Mouse (Mus musculus) mouse embryonic stem cell (cell line): ENCODE data around the gene Gm6034.
"Not testable (repeated sequence)": the region's sequence is repeated elsewhere in the genome, so short reads cannot be mapped to it uniquely, and the experiment has no call there.

Source experiments
- in situ Hi-C, 2 experiments: fragments of 300-500 bp; cut with MboI; formaldehyde crosslinking; loops; 1 replicate in 1 of 2; 3 replicates in 1 of 2; pipeline ENCODE4 v1.14.3; 2019 to 2020; ENCODE audit warnings: low sequenced_read_pairs in 2 of 2, low pct_unique_long_range_greater_than_20kb in 1 of 2, mixed read lengths in 1 of 2; ENCODE audit not compliant: unreplicated experiment in 1 of 2

The Gm6034 gene

DNA sequence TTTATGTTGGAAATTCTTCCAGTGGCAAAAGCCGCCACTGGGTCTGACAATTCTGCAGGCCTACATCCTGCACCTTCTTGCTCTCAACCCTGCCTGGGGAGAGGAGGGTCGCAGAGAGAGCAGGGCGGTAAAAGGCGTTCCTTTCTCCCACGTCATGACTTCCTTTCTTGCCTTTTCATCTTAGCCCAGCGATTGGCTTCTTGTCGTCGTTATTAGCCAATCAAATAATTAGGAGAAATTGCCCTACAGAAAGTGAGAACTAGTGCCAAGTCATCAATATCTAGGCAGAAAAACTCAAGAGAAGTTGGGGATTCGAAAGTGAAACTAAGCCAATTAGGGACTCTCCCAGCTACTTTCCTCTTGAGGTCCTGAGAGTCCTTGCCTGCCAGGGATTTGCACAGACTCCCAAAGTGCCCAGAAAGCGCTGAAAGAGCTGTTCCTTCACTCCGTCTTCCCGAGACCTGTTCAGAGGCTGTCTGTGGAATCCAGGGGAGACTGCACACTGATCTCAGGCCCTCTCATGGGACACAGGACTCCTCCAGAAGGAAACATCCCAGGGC is at the start of gene Gm6034, which contains the start of gene H2-T22:
TSS of gene Gm6034 (plus strand) at position 352 of the 560 bp plus-strand sequence.
TSS of gene H2-T22 (minus strand) at position 138 of the 560 bp plus-strand sequence.
- in situ Hi-C loops = not testable (repeated sequence)

DNA sequence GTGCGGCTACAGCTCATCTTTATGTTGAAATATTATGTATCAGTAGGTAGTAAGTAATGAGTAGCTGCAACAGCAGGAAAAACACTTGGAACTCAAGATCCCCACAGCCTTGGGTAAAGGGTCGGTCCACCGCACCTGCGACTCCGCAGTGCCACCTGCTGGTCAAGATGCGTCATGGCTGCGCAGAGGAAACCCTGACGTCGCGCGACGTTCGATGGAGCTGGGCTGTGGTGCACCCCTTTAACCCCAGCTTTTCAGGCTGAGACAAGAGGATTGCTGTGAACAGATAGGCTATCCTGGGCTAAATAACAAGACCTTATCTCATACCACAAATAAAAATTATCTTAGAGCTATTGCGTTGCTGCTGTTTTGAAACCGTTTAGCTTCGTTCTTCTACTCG is 49.1 kb upstream of the Gm6034 start:
- in situ Hi-C loops = no loop called here

DNA sequence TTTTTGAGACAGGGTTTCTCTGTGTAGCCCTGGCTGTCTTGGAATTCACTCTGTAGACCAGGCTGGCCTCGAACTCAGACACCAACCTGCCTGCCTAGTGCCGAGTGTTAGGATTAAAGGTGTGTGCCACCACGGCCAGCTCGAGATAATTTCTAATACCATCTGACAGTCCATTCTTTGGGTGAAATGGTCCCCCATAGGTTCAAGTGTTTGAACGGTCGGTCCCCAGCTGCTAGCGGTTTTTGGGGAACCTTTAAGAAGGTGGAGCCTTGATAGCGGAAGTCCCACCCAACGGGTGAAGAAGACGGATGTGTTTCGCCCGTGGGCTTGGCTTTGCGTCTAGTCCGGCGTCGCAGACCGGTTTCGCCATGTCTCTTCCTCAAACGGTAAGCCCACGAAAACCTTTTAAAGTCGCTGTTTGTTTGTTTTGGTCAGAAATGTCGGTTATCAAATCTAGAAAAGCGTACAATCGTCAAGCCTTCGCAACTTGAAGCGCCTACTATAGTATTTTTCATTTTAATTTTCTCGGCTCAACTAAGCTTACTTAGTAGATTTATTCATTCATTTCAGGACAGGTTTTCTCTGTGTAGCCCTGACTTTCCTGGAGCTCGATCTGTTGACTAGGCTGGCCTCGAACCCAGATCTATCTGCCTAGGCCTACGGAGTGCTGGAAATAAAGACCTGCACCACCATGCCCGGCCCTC is 48.4 kb upstream of the Gm6034 start:
- in situ Hi-C loops = no loop called here

DNA sequence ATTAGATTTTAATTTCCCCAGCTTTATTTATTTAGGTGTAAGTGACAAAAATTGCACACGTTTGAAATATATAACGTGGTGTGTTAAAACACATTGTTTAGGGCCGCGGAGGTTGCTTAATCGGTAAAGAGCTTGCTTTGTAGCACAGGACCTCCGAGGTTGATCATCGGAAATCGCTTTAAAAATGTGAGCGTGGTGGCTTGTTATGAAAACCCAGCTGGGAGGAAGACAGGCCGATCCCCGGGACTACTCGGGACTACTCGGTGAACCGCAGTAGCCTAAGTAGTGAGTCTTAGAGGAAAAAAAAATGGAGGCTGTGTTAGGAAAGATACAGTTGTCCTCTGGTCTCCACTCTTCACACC is 47.9 kb upstream of the Gm6034 start:
- in situ Hi-C loops = loop anchor here in 1 of 2 experiments (5.0 kb wide), 1 partner anchor 58 kb away; no protein-coding TSS in a partner anchor

DNA sequence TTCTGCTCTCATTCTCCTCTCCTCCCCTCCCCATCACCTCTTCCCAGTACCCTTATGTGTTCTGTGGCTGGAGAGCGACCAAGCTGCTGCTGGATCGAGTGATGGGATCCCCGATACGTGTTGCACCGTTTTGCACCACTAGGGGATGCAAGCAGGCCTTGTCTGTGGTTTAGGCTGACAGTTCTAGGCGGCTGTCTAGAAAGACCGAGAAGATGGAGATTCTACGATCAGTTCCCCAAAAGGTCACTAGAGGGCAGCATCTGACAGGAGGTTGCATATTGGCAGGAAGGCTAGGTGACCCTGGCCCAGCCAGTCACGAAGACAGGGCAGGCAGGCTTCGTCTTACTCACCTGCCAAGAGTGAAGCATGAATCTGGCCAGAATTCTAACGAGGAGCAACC is 45.8 kb upstream of the Gm6034 start:
- in situ Hi-C loops = loop anchor here in 1 of 2 experiments (5.0 kb wide), 1 partner anchor 60 kb away; no protein-coding TSS in a partner anchor

DNA sequence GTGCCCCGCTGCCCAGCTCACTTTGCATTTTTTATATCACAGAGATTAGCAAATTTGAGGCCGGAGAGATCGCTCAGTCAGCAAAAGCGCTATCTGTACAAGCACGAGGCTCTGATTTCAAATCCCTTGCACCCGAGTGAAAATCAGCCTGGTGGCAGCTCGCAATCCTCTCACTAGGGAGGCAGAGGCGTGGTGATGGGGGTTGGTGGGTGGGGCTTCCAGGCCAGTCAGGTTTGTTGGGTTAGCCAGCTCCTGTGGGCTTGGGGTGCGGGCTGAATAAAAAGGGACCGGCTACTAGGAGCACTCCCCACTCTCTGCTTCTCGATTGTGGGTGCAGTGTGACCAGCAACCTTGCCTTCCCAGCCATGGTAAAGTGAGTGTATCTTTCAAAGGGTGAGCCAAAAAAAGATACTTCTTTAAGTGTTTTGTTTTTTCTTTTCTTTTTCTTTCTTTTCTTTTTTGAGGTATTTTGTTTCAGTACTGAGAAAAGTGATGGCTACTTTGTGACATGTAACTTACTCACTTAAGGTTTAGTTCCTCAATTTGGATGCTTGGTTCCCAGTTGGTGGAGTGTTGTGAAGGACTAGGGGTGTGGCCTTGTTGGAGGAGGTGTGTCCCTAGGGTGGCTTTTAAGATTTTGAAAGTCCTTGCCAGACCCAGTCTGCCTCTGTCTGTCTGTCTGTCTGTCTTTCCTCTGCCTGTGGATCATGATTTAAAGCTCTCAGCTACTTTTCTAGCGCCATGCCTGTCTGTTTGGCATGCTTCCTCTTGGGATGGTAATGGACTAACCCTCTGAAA is 44.8 kb upstream of the Gm6034 start:
- in situ Hi-C loops = loop anchor here in 1 of 2 experiments (5.0 kb wide), 1 partner anchor 61 kb away; no protein-coding TSS in a partner anchor

DNA sequence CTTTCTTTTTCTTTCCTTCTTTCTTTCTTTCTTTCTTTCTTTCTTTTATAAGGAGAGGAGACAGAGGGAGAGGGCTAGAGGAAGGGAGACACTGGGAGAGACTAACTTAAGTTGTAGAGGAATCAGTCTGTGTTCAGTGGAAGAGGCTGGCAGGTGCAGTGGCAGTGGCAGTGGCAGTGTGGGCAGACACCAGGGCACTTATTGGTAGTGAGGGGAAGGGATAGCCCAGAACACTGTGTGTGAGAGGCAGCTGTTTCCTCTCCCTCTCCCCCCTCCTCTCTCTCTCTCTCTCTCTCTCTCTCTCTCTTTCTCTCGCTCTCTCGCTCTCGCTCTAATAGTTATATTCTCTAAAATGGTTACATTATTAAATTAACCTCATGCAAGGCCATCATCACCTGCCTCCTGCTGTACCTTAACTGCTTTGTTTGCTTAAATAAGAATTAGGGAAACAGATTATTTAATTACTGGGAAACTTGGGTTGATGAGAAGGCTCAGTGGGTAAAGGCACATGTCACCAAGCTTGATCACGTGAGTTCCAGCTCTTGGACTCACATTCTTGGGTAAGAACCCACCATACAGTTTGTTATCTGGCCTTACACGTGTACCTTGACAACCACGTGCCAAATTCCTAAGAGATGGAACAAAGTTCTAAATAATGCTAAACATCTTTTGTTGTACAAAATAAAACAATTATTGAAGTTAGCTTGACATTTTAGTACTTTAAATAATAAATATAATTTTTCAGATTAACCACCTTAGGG is 44.0 kb upstream of the Gm6034 start:
- in situ Hi-C loops = loop anchor here in 1 of 2 experiments (5.0 kb wide), 1 partner anchor 61 kb away; no protein-coding TSS in a partner anchor

DNA sequence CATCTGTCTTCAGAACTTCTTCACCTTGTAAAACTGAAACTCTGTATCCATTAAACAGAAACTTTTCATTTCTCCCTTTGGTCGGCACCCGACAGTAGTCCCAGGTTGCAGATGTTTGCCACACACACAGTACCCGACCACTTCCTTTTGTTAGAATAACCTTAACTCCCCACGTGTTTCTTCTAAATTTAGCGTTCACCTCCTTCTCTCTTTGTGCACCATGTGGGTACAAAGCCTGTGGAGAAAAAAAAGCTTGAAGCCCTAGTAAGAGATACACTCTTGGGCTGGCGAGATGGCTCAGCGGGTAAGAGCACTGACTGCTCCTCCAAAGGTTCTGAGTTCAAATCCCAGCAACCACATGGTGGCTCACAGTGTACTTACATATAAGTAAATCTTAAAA is 43.4 kb upstream of the Gm6034 start:
- in situ Hi-C loops = loop anchor here in 1 of 2 experiments (5.0 kb wide), 1 partner anchor 62 kb away; no protein-coding TSS in a partner anchor

DNA sequence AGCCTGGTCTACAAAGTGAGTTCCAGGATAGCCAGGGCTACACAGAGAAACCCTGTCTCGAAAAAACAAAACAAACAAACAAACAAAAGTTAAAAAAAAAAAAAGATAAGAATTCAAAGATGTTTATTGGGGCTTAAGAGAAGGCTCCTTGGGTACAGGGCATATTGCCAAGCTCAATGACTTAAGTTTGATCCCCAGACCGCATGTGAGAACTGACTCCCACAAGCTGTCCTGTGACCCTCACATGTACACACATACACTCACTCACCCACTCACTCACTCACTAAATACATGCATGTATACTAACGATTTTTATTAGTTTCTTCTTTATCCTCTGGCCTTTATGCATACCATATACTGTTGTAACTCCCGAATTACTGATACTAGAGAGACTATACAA is 42.4 kb upstream of the Gm6034 start:
- in situ Hi-C loops = no loop called here

DNA sequence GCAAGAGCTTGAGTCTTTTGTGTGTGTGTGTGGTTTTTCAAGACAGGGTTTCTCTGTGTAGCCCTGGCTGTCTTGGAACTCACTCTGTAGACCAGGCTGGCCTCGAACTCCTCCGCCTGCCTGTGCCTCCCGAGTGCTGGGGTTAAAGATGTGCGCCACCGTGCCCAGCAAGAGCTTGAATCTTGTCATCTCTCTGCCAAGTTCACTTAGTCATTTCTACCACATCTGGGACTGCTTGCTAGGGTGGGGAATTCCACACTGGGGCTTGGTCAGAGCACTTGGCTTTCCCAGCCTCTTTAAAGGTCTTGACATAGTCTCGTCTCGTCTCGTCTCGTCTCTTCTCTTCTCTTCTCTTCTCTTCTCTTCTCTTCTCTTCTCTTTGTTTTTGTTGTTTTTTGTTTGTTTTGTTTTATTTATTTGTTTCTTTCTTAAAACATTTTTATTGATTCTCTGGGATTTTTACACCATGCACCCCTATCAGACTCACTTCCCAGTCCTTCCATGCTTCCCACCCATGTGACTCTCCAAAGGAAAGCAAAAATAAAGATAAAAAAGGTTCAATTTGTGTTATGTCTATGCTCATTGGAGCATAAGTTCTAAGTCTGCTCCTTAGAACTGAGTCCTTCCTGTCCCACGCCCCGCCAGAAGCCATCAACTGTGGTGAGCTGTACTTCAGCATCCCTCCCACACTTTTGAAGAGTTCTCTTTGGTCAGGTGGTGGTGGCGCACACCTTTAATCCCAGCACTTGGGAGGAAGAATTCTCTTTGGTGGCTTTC is 41.5 kb upstream of the Gm6034 start:
- in situ Hi-C loops = no loop called here

DNA sequence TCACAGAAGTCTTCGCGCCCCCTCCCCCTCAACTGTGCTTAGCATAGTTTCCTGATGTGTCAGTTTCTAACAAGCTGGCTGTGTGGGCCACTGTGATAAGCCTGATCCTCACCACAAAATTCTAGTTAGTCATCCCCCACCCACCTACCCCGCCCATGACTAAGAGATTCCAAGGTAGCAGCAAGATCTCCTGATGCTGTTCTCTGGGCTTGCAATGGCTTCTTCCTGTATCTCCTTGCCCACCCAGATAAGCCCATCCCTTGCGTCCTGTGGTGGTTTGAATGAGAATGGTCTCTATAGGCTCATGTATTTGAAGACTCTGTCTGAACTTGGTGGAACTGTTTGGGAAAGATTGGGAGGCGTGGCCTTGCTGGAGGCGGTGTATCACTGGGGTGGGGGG is 40.8 kb upstream of the Gm6034 start:
- in situ Hi-C loops = no loop called here

DNA sequence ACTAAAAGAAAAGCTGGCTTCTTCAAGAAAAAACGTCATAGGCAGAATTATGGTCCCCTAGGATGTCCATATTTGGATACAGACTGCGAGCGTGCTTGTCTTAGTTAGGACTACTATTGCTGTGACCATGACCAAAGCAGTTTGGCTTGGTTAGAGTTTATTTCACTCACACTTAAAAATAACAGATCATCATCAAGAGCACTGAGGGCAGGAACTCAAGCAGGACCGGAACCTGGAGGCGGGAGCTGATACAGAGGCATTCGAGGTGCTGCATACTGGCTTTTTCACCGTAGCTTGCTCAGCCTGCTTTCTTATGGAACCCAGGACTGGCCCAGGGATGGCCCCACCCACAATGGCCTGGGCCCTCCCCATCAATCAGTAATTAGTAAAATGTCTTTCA is 39.4 kb upstream of the Gm6034 start:
- in situ Hi-C loops = no loop called here

DNA sequence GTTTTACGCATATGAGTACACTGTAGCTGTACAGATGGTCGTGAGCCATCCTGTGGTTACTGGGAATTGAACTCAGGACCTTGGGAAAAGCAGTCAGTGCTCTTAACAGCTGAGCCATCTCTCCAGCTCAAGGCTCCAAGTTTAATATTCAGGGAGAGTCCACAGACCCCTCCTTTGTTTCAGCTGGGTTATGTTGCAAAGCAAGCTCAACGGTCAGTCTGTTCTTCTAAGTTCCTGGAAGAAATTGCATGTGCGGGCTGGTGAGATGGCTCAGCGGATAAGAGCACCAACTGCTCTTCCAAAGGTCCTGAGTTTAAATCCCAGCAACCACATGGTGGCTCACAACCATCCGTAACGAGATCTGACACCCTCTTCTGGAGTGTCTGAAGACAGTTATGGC is 38.4 kb upstream of the Gm6034 start:
- in situ Hi-C loops = not testable (repeated sequence)

DNA sequence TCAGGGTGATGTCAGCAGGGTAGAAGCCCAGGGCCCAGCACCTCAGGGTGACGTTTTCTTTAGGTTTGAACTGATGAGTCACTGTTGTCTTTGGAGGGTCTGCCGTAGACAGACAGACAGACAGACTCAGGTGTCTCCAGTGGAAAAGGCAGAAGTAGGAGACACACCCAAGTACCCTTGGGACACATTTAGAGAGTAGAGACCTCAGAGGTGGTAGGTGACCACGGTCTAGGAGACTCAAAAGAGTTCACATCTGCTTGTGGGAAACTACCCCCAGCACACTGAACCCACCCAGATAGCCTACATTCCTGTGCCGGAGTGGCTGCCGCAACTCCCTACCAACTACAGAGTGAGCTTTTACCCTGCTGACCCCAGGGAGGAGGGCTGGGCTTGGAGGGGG is 27.8 kb upstream of the Gm6034 start:
- in situ Hi-C loops = no loop called here

DNA sequence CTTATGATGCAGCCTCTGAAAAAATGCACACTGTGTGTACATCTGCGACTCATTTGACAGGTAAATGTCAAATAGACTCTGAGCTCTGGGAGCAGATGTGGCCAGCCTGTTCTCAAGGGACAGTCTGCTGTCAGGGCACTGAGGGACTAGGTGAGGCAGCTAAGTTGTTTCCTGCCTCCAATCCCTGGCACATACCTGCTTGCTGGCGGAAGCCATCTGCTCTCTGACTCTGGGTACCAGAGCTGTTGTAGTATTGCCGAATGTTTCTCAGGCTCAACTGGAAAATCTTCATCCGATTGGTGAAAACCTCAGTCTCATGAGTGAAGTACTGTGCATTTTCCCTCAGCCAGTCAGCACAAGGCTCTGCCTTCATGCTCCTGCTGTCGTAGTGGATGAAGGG is 25.7 kb upstream of the Gm6034 start:
- in situ Hi-C loops = no loop called here

DNA sequence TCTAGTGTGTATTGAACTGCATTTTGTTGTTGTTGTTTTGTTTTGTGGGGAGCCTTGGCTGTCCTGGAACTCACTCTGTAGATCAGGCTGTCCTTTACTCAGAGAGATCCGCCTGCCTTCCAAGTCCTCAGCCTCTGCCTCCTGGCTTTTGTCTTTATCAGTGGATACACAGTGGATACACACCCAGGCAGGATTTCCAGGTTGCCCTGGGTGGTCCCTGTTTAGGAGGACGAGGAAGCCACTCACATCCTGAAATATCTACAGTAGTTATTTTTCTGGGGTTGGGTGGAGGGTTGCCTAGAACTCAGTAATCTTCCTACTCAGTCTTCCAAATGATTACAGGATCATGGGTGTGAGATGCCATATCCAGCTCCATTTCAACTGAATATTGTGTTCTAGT is 23.8 kb upstream of the Gm6034 start:
- in situ Hi-C loops = no loop called here

DNA sequence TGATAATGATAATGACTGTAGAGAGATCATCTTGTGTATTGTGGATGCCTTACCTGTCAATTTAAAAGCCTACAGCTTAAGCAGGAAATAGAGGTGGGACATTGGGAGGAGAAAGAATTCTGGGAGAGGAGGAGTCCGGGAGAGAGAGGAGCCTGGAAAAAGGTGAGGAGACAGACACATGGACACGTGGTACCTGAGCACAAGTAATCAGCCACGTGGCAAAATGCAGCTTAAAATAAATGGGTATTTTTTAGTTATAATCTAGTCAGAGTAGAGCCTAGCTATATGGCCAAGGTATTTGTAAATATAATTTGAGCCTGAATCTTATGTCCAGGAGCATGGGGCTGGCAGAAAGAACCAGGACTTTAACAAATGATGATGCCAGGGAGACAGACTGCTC is 23.2 kb upstream of the Gm6034 start:
- in situ Hi-C loops = no loop called here
